Mouse (Mus musculus): ENCODE data around the gene Arl4c.

The Arl4c gene

DNA sequence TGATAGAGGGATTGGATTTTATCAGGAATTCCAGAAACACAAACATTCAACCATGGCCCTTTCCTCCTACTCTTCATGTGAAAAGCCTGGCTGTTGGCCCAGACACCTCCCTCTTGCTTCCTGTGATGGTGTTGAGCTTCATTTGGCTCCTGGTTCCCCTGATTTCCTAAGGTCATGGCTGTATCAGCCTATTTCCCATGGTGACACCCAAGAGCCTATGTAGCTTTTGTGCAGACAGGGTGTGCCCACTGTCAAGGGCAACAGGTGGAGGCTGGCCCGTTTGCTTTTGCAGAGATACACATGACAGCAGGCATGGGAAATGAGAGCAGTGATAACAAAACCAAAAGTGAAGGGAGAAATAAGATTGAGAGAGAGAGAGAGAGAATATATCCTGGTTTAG is 76.8 kb downstream of the Arl4c start:
- no peak for DNase-seq (ENCODE audit: extremely low read depth, low read depth)

DNA sequence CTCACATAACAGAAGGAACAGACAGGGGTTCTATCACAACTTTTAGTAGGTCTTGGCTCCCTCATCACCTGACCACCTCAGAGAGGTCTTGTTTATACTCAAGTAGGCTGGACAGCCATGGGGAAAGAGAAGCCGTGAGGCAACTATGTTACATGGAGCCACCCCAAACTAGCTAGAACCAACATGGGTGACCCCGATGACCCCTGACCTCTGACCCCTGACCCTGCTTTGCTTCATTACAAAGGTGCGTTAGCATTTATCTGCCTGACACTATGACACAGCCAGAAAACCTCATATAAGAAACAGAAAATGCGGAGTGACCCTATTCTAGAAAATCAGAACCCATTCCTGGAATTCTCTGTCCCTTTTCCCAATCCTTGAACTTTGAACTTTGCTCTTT is 77.6 kb downstream of the Arl4c start:
- DNase-seq (ENCODE audit: extremely low read depth, low read depth) = no peak

DNA sequence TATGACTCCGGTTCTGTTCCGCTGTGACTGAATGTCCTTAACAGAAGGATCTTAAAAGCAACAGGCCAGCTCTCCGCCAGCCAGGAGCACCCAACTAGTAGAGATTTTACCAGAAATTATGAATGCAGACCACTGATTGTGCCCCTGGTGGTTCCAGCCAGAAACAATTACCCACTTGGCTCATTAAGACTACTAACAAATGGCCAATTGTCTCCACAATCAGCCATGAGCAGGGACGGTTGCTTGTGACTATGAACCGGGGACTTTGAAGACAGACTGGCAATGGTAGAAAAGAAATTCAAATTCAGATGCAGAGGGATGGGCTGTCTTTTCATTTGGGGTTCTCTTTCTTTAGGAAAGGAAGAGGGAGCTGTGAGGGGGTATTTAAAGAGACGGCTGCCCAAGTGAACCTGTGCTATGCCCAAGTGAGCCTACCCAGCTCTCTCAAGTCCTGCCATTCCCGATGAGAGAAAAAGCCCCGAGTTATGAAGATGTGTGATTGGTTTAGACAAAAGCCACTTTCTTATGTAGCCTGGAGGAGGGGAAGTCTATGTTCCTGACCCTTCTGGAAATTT is 78.4 kb downstream of the Arl4c start:
- no peak for DNase-seq (ENCODE audit: extremely low read depth, low read depth)

Data from MEL-GATA-1-ER (cell line).